Mouse (Mus musculus) neutrophil, adult 5-6 weeks (primary cell): ENCODE results near the gene Spag6. TPM values are rescaled to one million over a fixed set of nuclear protein-coding genes. Genes with fewer than 3 reads are reported as not detected.

Experiments
- ATAC-seq: fragments of 151-379, 151-347 bp; 2 replicates; pipeline ENCODE4 v1.8.0; 2017; ENCODE audit warnings: mild to moderate bottlenecking, moderate TSS enrichment; ENCODE audit not compliant: insufficient number of reproducible peaks, poor library complexity, low FRiP score, severe bottlenecking; ENCODE audit errors: extremely low read depth
- total RNA-seq: library from RNA; stranded (forward); fragments of 200-1000 nt; gene quantifications from 2 replicates; pipeline ENCODE4 v1.2.3, GENCODE M21; 2017

The Spag6 gene
- total RNA-seq, 1 experiment from 2014 or later: not detected

- no peak for ATAC-seq
Observed at GRCm38 (mm10) chr2:18781296-18781695, 87.5 kb downstream of the Spag6 start.

- ATAC-seq: no peak
Observed at GRCm38 (mm10) chr2:18794261-18794660, 100.4 kb downstream of the Spag6 start.

GRCm38 (mm10) chr2:18797776-18798175 lies 103.9 kb downstream of the Spag6 start:
- ATAC-seq: no peak

- ATAC-seq: no peak
Observed at GRCm38 (mm10) chr2:18799265-18799965, 105.6 kb downstream of the Spag6 start.

Other genes starting within 250 kb of the Spag6 start
- gene Commd3, start 21.6 kb upstream of the Spag6 start, total RNA-seq: 130 and 143 TPM in 2 replicates
- gene Bmi1, start 17.0 kb upstream of the Spag6 start, total RNA-seq: 31.9 and 32.5 TPM in 2 replicates